Mouse (Mus musculus): ENCODE data around the gene Gimd1. TPM values are rescaled to one million over a fixed set of nuclear protein-coding genes. Genes with fewer than 3 reads are reported as not detected.

Gimd1 gene
- 3.1 and 3.7 TPM in 2 replicates for polyA plus RNA-seq (2012; rRNA removed)

DNA sequence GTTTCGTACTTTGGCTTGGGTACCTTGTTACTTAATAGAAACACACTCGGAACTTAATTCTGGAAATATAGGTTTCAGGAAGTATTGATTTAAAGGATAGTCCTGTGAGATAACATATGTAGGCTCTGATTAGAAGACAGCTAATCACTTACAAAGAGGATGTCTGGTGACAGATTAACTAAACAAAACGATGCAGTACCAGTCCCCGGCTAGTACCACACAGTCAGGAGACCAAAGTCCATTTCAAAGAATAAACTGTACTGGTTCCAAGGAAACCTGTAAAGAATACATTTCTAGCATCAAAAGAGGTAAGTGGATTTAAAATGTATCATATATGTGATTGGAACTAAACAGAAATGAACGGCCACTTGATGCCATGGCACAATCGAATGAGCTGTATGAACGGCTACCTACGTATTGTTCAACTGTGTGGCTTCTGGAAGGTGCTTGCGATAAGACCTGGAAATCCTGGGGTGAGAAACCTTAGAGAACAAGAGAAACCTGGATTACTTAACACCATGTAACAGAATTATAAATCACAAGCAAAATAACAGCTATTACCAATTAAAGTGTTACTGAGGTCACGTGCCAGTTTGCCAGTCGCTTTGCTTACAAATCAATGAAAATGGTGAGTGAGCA, at the start of gene Gimd1:
TSS of gene Gimd1 (plus strand) at position 220 of the 639 bp plus-strand sequence.

DNA sequence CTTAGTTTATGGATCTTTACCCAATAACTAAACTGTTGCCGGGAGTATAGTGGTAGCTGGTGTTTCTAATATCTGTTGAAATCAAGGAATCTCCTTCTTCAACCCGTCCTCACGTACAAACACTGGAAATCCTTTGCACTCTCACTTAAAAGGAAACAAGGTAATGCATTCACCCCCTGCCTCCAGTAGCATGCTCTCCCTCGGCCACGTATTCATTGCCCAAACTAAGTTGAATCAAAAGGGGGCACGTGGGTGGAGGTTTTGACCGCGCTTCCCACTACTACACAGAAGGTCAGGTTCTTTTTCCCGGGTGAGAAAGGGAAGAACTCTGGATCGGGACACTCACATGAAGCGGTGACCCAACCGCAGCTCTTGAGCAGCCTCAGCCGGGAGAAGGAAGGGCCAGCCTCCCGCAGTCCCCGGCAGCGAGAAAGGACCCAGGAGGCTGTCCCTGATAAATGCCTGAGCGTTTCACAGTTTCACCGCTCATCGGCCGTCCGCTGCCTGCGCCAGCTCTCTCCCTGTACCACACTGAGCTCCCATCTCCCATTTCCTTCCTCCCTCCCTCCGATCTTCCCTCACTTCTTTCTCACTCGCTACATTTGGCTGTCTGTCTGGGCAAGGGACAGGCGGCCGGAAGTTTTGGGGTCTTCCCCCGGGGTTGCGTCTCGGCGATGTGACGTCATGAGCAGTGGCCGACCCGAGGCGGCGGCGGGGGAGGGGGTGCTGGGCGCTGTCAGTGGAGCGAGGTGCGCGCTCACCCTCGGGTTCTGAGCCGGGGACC, 54.0 kb downstream of the Gimd1 start, which contains the start of gene Tbck:
TSS of gene Tbck (plus strand) at position 698 of the 784 bp plus-strand sequence.

DNA sequence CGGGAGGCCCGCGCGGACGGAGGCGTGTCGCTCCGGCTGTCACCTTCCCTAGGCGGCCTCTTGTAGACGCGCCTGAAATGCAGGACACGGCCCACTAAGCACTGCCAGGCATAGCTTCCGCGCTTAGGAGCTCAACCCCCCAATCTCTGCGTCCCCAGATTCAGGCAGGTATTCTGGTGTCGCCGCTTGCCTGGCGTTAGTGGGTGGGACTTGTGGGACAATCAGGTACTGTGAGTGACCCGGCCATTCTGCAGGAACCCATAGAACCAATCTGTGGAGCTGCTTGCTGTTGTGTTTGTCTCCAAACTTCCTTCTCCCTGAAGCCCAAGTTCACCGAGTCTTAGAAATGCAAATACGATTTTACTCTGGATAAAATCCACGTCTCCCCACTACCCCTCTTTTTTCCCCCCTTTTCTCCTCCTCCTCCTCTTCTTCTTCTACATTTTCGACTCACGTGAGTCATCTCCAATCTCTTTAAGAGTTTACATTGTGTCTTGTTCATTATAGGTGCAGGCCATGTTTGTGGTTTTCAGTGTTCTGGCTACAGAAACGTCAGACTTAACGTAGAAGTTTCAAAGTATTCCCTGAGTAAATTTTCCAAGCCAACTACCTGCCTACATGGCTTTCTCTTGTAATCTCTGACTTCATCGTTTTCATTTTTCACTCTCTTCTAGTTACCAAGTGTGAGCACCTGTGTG, 54.8 kb downstream of the Gimd1 start, which contains the start of gene Aimp1:
TSS of gene Aimp1 (minus strand) at position 140 of the 698 bp plus-strand sequence.

Other genes starting within 250 kb of the Gimd1 start
- 0.99 and 1.0 TPM in 2 replicates for gene Tbck, start 54.3 kb downstream of the Gimd1 start, polyA plus RNA-seq (2012; rRNA removed)
- gene Aimp1, start 54.5 kb downstream of the Gimd1 start, polyA plus RNA-seq (2012; rRNA removed): 26.8 and 28.2 TPM in 2 replicates